Mouse (Mus musculus) brain, embryonic 14.5 days (tissue): ENCODE data around the gene Dennd1b.

Experiments
- CTCF ChIP-seq: fragments of 200-500 bp; IDR thresholded peaks from 2 replicates; pipeline ENCODE4 v1.5.1; 2012; ENCODE audit warnings: inconsistent platforms, mild to moderate bottlenecking, moderate library complexity, borderline replicate concordance; ENCODE audit not compliant: insufficient read depth, insufficient read length; ENCODE audit errors: extremely low read depth
- POLR2A ChIP-seq: fragments of 200-500 bp; IDR thresholded peaks from 2 replicates; pipeline ENCODE4 v1.6.1; 2012; ENCODE audit warnings: mild to moderate bottlenecking, inconsistent platforms, borderline replicate concordance; ENCODE audit not compliant: poor library complexity, insufficient read depth, insufficient read length, severe bottlenecking; ENCODE audit errors: extremely low read depth

- TF ChIP-seq CTCF (no peak), POLR2A (no peak)
Observed at GRCm38 (mm10) chr1:139194011-139194410, 230.8 kb downstream of the Dennd1b start.
